Mouse (Mus musculus) ES-Bruce4 (cell line): Measurements from ENCODE around the gene Hoxb2.

Experiments
- CTCF ChIP-seq: IDR thresholded peaks from one replicate; pipeline ENCODE4 v1.8.1; 2011; ENCODE audit warnings: low read depth, low read length
- POLR2A ChIP-seq: IDR thresholded peaks from one replicate; pipeline ENCODE4 v1.8.1; 2011; ENCODE audit warnings: low read length; ENCODE audit not compliant: insufficient read depth

GRCm38 (mm10) chr11:96348988-96349387 lies 1.3 kb upstream of the Hoxb2 start:
- TF ChIP-seq CTCF: no peak
- TF ChIP-seq POLR2A: no peak
